10 mouse cellular contexts compared by ENCODE assay signal in the genomic region with DNA sequence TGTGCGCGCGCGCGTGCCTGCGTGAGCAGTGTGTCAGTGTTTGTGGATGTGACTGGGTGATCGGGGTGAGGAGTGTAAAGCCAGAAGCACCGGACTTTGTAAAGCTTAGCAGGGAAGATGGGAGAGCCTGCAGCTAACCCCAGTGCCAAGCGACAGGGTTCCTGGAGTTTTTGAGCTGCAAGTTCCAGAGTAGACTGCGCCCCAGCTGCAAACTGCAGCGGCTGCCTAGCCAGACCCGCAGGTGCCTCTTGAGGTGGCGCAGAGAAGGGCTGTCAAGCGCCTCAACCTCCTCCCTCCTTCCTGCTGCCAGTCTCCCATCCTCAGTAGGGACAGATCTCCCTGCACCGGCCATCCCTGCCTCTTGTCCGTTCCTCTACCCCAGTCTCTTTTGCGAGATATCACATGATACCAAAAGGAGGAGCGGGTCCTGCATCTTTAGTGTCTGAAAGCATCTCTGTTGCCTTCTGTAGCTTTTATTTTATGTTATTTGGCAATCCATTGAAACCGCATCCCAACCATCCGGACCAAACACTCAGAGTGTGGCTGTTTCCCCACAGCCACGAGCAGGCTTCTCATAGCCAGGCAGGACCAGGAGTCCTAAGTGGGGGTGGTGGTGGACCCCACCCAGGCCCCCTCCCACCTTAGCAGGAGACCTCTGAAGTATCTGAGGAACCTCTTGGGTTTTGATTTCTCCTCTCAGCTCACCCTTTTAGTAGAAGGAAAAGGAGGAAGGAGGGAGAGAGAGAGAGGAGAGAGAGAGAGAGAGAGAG. TPM values are rescaled to one million over a fixed set of nuclear protein-coding genes. Genes with fewer than 3 reads are reported as not detected.
DNase-seq lines count a peak whose midpoint lies in the region; ATAC-seq and TF ChIP-seq lines count a peak whose summit lies in the region.
"Had no signal": no experiment of that assay in that cellular context is flagged by ENCODE, and none has a peak within 500 bp of the region (broad histone marks: within the 10 kb centered on the region; RNA-seq: fewer than 3 reads in every experiment).

No protein-coding gene starts in this region.

- TF ChIP-seq POLR2A in thymus, adult 2 months (IDR thresholded peaks at IDR 0.05; ENCODE audit: control insufficient read depth, extremely low read depth, insufficient read depth, low read length, poor library complexity) = no peak

- no peak for TF ChIP-seq CTCF in gastrocnemius, adult 2 months (IDR thresholded peaks at IDR 0.05)
- no peak for TF ChIP-seq CTCF in thymus, adult 2 months (IDR thresholded peaks at IDR 0.05; ENCODE audit: borderline replicate concordance, control insufficient read depth, extremely low read depth, insufficient read depth, low read length, poor library complexity)

- H3K4me1 ChIP-seq in thymus, adult 2 months (replicated peaks; ENCODE audit: control insufficient read depth, insufficient read depth, low read length) = peaks cover 9% of the 10 kb centered on the region
- H3K4me1 ChIP-seq in heart, embryonic 16.5 days (ENCODE audit: control insufficient read depth, insufficient read depth, low read length) = peaks cover 8% of the 10 kb centered on the region
- peaks cover 22% of the 10 kb centered on the region for H3K4me1 ChIP-seq in midbrain, embryonic 12.5 days

- no peak overlapping the region for H3K9ac ChIP-seq in heart, embryonic 16.5 days (ENCODE audit: low read length)
- H3K9ac ChIP-seq in midbrain, embryonic 12.5 days (replicated peaks) = no peak overlapping the region

- no peaks in the 10 kb centered on the region for H3K9me3 ChIP-seq in heart, embryonic 16.5 days (replicated peaks; ENCODE audit: control insufficient read depth, low read length)
- no peaks in the 10 kb centered on the region for H3K9me3 ChIP-seq in midbrain, embryonic 12.5 days

- H3K4me2 ChIP-seq in heart, embryonic 16.5 days (ENCODE audit: low read depth, low read length) = peak overlapping the region; percentile 78
- H3K4me2 ChIP-seq in midbrain, embryonic 12.5 days (replicated peaks) = peak overlapping the region; percentile 84

- H3K36me3 ChIP-seq in thymus, adult 2 months (ENCODE audit: control insufficient read depth, insufficient read depth, low read length) = no peaks in the 10 kb centered on the region
- no peaks in the 10 kb centered on the region for H3K36me3 ChIP-seq in heart, embryonic 16.5 days (ENCODE audit: control insufficient read depth, insufficient read depth)
- H3K36me3 ChIP-seq in midbrain, embryonic 12.5 days = no peaks in the 10 kb centered on the region

- ATAC-seq in heart, embryonic 16.5 days (replicated peaks; ENCODE audit: extremely low read depth, insufficient read depth, low FRiP score) = no peak
- no peak for ATAC-seq in midbrain, embryonic 12.5 days (ENCODE audit: low FRiP score, low read depth)

- peak overlapping the region; percentile 83 for H3K27ac ChIP-seq in gastrocnemius, adult 2 months
- no peak overlapping the region for H3K27ac ChIP-seq in thymus, adult 2 months (ENCODE audit: control insufficient read depth, insufficient read depth, low read length)
- H3K27ac ChIP-seq in heart, embryonic 16.5 days (ENCODE audit: low read length) = no peak overlapping the region
- H3K27ac ChIP-seq in midbrain, embryonic 12.5 days (replicated peaks) = no peak overlapping the region

- peak overlapping the region; percentile 73 for H3K4me3 ChIP-seq in gastrocnemius, adult 2 months
- no peak overlapping the region for H3K4me3 ChIP-seq in thymus, adult 2 months (ENCODE audit: control insufficient read depth, insufficient read depth, low read length)
- peak overlapping the region; percentile 60 for H3K4me3 ChIP-seq in heart, embryonic 16.5 days (ENCODE audit: low read length)
- peak overlapping the region; percentile 51 for H3K4me3 ChIP-seq in midbrain, embryonic 12.5 days
- H3K4me3 ChIP-seq: erythroblast, embryonic 14.5 days had no signal

- no peak for DNase-seq in gastrocnemius, adult 2 months
- DNase-seq in gastrocnemius, adult 8-10 months (ENCODE audit: low spot score in 2 of 2) = no peak
- DNase-seq in thymus, postnatal 25 days = peak; percentile 32
- DNase-seq in thymus, adult 2 months = no peak
- no peak for DNase-seq in layer of hippocampus, adult 9-10 months (ENCODE audit: low spot score)
- no peak for DNase-seq in yolk sac, embryonic 10.5 days (ENCODE audit: low spot score)

- intact Hi-C loops in gastrocnemius, adult 2 months (cut with DNase I) = loop anchor here (5.0 kb wide), 1 partner anchor 59 kb away; no protein-coding TSS in a partner anchor

- H3K27me3 ChIP-seq in thymus, adult 2 months (ENCODE audit: control insufficient read depth, insufficient read depth, low read length) = peaks cover 11% of the 10 kb centered on the region
- H3K27me3 ChIP-seq in heart, embryonic 16.5 days (ENCODE audit: control insufficient read depth, insufficient read depth, low read length) = peaks cover 29% of the 10 kb centered on the region
- peaks cover 60% of the 10 kb centered on the region for H3K27me3 ChIP-seq in midbrain, embryonic 12.5 days

- WGBS in thymus, adult 2 months = 7% methylated on average over 21 of the region's 21 CpGs
- 4% methylated on average over 21 of the region's 21 CpGs for WGBS in heart, embryonic 16.5 days
- WGBS in midbrain, embryonic 12.5 days = 3% methylated on average over 21 of the region's 21 CpGs

RNA-seq across cellular contexts. Expression of gene Pde10a, which starts 1.0 kb away (rescaled TPM):
- 1 to 10 TPM; 4.0 to 6.0 TPM for total RNA-seq in gastrocnemius, adult 2 months (2021)
- total RNA-seq in gastrocnemius, adult 8-10 months (2022) = 1 to 10 TPM; 1.5 to 4.4 (median 2.8) TPM
- 4.8 and 4.9 TPM in 2 replicates for polyA plus RNA-seq in thymus, adult 2 months (2012; rRNA removed)
- 1.1 and 1.9 TPM in 2 replicates for polyA plus RNA-seq in heart, embryonic 16.5 days (2015; fragmentation: Nextera tagmentation; extraction: Ambion mirVana)
- 9.9 and 11.5 TPM in 2 replicates for polyA plus RNA-seq in midbrain, embryonic 12.5 days (2016; fragmentation: Nextera tagmentation; extraction: Ambion mirVana)
- polyA plus RNA-seq: erythroblast, embryonic 14.5 days had no signal

RNA-seq across cellular contexts. Expression of gene Gm17087, which starts 40.6 kb away (rescaled TPM):
- not detected for total RNA-seq in gastrocnemius, adult 2 months (2021)
- not detected for total RNA-seq in gastrocnemius, adult 8-10 months (2022)
- not detected in 2 replicates for polyA plus RNA-seq in thymus, adult 2 months (2012; rRNA removed)
- polyA plus RNA-seq in heart, embryonic 16.5 days (2015; fragmentation: Nextera tagmentation; extraction: Ambion mirVana) = not detected in 2 replicates
- not detected in 2 replicates for polyA plus RNA-seq in midbrain, embryonic 12.5 days (2016; fragmentation: Nextera tagmentation; extraction: Ambion mirVana)
- polyA plus RNA-seq: C2C12; erythroblast, embryonic 14.5 days had no signal
